Mouse (Mus musculus) heart, postnatal 14 days (tissue): ENCODE measurements at regions not wholly inside any gene's neighbourhood (a gene's known extent, or its start where the extent isn't known, plus 50 kb on each side); places are given as distances from the start of the nearest gene placed in this dataset.

Source experiments
- DNase-seq, 2 experiments: peaks; one replicate each; pipeline ENCODE4 v3.0.0; 2021 to 2022
- intact Hi-C: fragments of 180-260 bp; cut with DNase I; formaldehyde crosslinking; loops from one replicate; pipeline ENCODE4 v1.15.1; 2025

GRCm38 (mm10) chr1:167517611-167518110, 51.1 kb upstream of the Lrrc52 start:
- intact Hi-C loops = no loop called here
- DNase-seq = no peak

DNA sequence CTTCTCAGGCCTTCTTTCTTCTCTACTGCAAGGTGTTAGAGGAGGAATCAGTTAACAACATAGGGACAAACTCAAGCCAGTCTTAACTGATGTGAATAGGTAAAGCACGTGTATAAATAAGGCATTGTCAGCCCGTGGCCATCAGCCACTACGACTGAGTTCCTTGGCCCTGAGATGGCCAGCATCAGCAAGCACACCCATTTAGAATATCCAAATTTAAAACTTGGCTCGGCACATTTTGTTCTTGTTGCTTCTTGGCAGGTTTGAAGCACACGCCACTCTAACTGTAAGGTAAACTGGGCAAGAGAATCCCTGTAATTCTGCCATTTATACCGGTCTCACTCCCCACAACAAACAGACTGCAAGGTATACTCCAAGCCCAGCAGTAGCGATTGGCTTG, 57.3 kb upstream of the Lrrc52 start:
- intact Hi-C loops = no loop called here
- DNase-seq = peak; percentile 4 to 5

GRCm38 (mm10) chr1:167532571-167533331, 65.4 kb upstream of the Rxrg start:
- intact Hi-C loops = no loop called here
- DNase-seq = no peak

DNA sequence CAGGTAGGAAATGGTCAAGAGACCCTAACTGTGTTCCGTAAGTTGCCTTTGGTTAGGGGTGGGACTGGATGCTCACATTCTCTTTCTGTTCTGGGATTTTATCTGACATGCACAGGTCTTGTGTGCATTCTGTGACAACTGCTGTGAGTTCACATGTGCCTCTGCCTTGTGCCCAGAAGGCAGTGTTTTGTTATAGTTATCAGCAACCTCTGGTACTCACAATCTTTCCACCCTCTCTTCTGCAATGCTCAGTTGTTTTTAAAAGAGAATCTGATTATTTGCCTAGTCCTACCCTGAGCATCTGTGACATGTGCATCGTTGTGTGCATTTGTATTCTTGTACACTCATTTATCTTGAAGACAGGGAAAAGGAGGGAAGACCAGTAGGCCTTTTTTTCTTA, 52.2 kb upstream of the Rxrg start:
- no peak for DNase-seq
- intact Hi-C loops = no loop called here

DNA sequence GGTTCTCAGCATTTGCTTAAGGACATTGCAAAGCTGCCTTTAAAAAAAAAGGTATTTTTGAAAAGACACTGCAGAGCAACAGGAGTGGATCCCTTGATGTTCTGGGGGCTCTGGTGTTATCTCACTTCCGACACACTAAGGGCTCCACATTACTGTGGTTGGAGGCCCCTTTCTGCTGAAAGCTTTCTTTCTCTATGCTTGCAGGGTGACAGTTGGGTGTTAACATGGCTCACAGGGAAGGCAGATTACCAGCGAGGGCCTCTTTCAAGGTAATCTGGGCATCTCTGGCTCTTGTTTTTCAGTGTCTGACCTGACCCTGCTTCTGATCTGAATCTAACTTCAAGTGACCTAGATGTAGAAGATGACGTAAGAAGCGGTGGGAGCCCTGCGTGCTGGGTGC, 50.9 kb upstream of the Rxrg start:
- no peak for DNase-seq
- intact Hi-C loops = no loop called here
